ENCODE assay signal across 16 mouse cellular contexts in the genomic region with DNA sequence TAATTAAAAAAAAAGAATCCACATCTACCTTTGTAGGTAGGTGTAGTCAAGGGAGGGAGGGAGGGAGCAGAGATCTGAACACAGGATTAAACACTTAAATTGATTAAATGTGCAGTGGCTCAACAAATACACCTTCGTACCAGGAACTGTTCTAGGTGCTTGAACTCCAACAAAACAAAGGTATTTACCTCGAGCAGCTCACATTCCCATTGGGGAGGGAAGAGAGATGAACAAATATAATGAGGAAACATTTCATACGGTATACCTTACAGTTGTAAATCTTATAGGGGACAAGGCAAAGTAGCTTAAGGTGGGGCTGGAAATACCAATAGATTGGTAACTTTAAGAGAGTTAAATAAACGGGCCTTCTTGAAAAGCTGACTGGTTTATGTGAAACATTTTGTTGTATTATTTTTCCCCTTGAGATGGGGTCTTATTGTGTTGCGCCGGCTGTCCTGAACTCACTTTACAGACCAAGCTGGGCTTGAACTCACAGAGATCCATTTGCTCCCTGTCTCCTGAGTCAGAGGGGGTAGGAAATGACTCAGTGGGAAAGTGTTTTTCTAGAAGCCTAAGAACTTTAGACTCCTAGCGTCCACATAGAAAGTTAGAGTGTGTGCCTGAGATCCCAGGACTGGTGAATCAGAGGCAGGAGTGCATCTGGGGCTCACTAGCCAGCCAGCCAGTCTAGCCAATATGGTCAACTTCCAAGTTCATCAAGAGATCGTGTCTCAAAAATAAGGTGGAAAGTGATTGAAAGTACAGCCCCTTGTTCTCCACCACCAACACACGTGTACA. TPM values are rescaled to one million over a fixed set of nuclear protein-coding genes. Genes with fewer than 3 reads are reported as not detected.
"Had no signal": no experiment of that assay in that cellular context is flagged by ENCODE, and none has a peak within 500 bp of the region (broad histone marks: within the 10 kb centered on the region; RNA-seq: fewer than 3 reads in every experiment).

No protein-coding gene starts in this region.

- H3K4me3 ChIP-seq: kidney, embryonic 15.5 days; left cerebral cortex, adult 2 months; limb, embryonic 10.5 days; midbrain, embryonic 12.5 days; neural tube, embryonic 13.5 days had no signal

- DNase-seq: kidney, adult 11 months; kidney, postnatal 25 days; lung, adult 2 months; lung, postnatal 10 days; retina, postnatal 1 day; right cerebral cortex, postnatal 4 days; thymus, adult 2 months; thymus, postnatal 25 days had no signal

- H3K27ac ChIP-seq: kidney, embryonic 15.5 days; left cerebral cortex, adult 2 months; limb, embryonic 10.5 days; liver, embryonic 14.5 days; macrophage; midbrain, embryonic 12.5 days; neural tube, embryonic 13.5 days had no signal

- H3K36me3 ChIP-seq: kidney, embryonic 15.5 days; limb, embryonic 10.5 days; midbrain, embryonic 12.5 days; neural tube, embryonic 13.5 days had no signal

- H3K27me3 ChIP-seq: kidney, embryonic 15.5 days had no signal

RNA-seq across cellular contexts. Expression of gene Baiap2l1, which starts 5.5 kb away (rescaled TPM):
- total RNA-seq: megakaryocyte-erythroid progenitor cell, adult 5-6 weeks had no signal
